ENCODE assay signal across 13 mouse cellular contexts in genomic region chr8:117300188-117300587, GRCm38 (mm10). TPM values are rescaled to one million over a fixed set of nuclear protein-coding genes. Genes with fewer than 3 reads are reported as not detected.
DNase-seq lines count a peak whose midpoint lies in the region; ATAC-seq lines count a peak whose summit lies in the region.
"Had no signal": no experiment of that assay in that cellular context is flagged by ENCODE, and none has a peak within 500 bp of the region (broad histone marks: within the 10 kb centered on the region; RNA-seq: fewer than 3 reads in every experiment).

No protein-coding gene starts in this region.

- intact Hi-C loops in left cerebral cortex, postnatal 10 days (cut with DNase I): no loop called here

- H3K27ac ChIP-seq in forebrain, embryonic 13.5 days: peak overlapping the region; percentile 44; the same call in 1 of the 2 replicates
- no peak overlapping the region for H3K27ac ChIP-seq in forebrain, embryonic 11.5 days (ENCODE audit: low read depth, low read length)
- H3K27ac ChIP-seq in hindbrain, embryonic 16.5 days (ENCODE audit: low read depth, low read length): no peak overlapping the region

- H3K27me3 ChIP-seq in forebrain, embryonic 13.5 days: no peaks in the 10 kb centered on the region
- no peaks in the 10 kb centered on the region for H3K27me3 ChIP-seq in forebrain, embryonic 11.5 days (ENCODE audit: control insufficient read depth, insufficient read depth, low read length)
- H3K27me3 ChIP-seq in hindbrain, embryonic 16.5 days (replicated peaks; ENCODE audit: control insufficient read depth, insufficient read depth, low read length): no peaks in the 10 kb centered on the region

- no peak for DNase-seq in forebrain, embryonic 11.5 days (ENCODE audit: low spot score)
- peak; percentile 37 for DNase-seq in MN1 (ENCODE audit: low spot score)
- peak; percentile 82 to 92 for DNase-seq in kidney, postnatal 25 days
- DNase-seq in left cerebral cortex, postnatal 10 days (ENCODE audit: extremely low spot score in 1 of 2, low spot score in 2 of 2): no peak
- no peak for DNase-seq in cerebellum, postnatal 25 days
- DNase-seq in adrenal gland, postnatal 10 days: no peak
- DNase-seq: cerebellum, adult 8-10 months; layer of hippocampus, adult 9-11 months; left cerebral cortex, postnatal 4 days; lung, postnatal 14 days; thymus, postnatal 14 days had no signal

- peaks cover 50% of the 10 kb centered on the region for H3K4me1 ChIP-seq in forebrain, embryonic 13.5 days
- H3K4me1 ChIP-seq in forebrain, embryonic 11.5 days (replicated peaks; ENCODE audit: control insufficient read depth, insufficient read depth, low read length): no peaks in the 10 kb centered on the region
- peaks cover 44% of the 10 kb centered on the region for H3K4me1 ChIP-seq in hindbrain, embryonic 16.5 days (ENCODE audit: control insufficient read depth, insufficient read depth, low read depth, low read length)

- 81% methylated on average over 7 of the region's 7 CpGs for WGBS in forebrain, embryonic 13.5 days
- WGBS in forebrain, embryonic 11.5 days: 88% methylated on average over 7 of the region's 7 CpGs
- WGBS in hindbrain, embryonic 16.5 days: 46% methylated on average over 7 of the region's 7 CpGs

- no peak overlapping the region for H3K4me2 ChIP-seq in forebrain, embryonic 13.5 days
- no peak overlapping the region for H3K4me2 ChIP-seq in forebrain, embryonic 11.5 days (ENCODE audit: low read depth, low read length, severe bottlenecking)
- no peak overlapping the region for H3K4me2 ChIP-seq in hindbrain, embryonic 16.5 days (ENCODE audit: low read length)

- no peak overlapping the region for H3K4me3 ChIP-seq in forebrain, embryonic 13.5 days
- H3K4me3 ChIP-seq in forebrain, embryonic 11.5 days (ENCODE audit: low read depth, low read length): no peak overlapping the region
- no peak overlapping the region for H3K4me3 ChIP-seq in hindbrain, embryonic 16.5 days (ENCODE audit: low read length)

- no peaks in the 10 kb centered on the region for H3K9me3 ChIP-seq in forebrain, embryonic 13.5 days (replicated peaks)
- no peaks in the 10 kb centered on the region for H3K9me3 ChIP-seq in forebrain, embryonic 11.5 days (ENCODE audit: control insufficient read depth, low read length)
- H3K9me3 ChIP-seq in hindbrain, embryonic 16.5 days (ENCODE audit: control insufficient read depth, low read length): no peaks in the 10 kb centered on the region

- no peak for ATAC-seq in forebrain, embryonic 13.5 days
- no peak for ATAC-seq in forebrain, embryonic 11.5 days (replicated peaks; ENCODE audit: low FRiP score)
- ATAC-seq in hindbrain, embryonic 16.5 days: 0 out of 2 replicates have a peak, but pooled peaks have one; percentile 4

- 0 out of 2 replicates have a peak, but pooled peaks cover 3% of the 10 kb centered on the region for H3K36me3 ChIP-seq in forebrain, embryonic 13.5 days (ENCODE audit: poor library complexity, severe bottlenecking)
- H3K36me3 ChIP-seq in forebrain, embryonic 11.5 days (ENCODE audit: control insufficient read depth, insufficient read depth, low read length): no peaks in the 10 kb centered on the region
- H3K36me3 ChIP-seq in hindbrain, embryonic 16.5 days (ENCODE audit: control insufficient read depth, insufficient read depth, low read length): no peaks in the 10 kb centered on the region

- H3K9ac ChIP-seq in forebrain, embryonic 13.5 days: no peak overlapping the region
- H3K9ac ChIP-seq in forebrain, embryonic 11.5 days (ENCODE audit: low read length): no peak overlapping the region
- no peak overlapping the region for H3K9ac ChIP-seq in hindbrain, embryonic 16.5 days (ENCODE audit: low read depth, low read length)

RNA-seq across cellular contexts. Expression of gene Cmip, which starts 43.3 kb away (rescaled TPM):
- polyA plus RNA-seq in forebrain, embryonic 13.5 days (2015; fragmentation: Nextera tagmentation; extraction: Ambion mirVana): 39.0 and 45.4 TPM in 2 replicates
- 30.5 and 32.1 TPM in 2 replicates for polyA plus RNA-seq in forebrain, embryonic 11.5 days (2014; fragmentation: Nextera tagmentation; extraction: Ambion mirVana)
- polyA plus RNA-seq in hindbrain, embryonic 16.5 days (2015; fragmentation: Nextera tagmentation; extraction: Ambion mirVana): 136 and 143 TPM in 2 replicates
- total RNA-seq in left cerebral cortex, postnatal 10 days (2021): 100 to 1,000 TPM; 369 to 379 TPM
- 10 to 100 TPM; 77.7 to 82.3 TPM for total RNA-seq in adrenal gland, postnatal 10 days (2021)

Comparison
In these comparisons a context has a peak if more than half of its experiments do, and no peak if none do; other contexts are left out.
1. DNase-seq: peak in MN1 (single experiment) and kidney, postnatal 25 days (2 of 2); none in forebrain, embryonic 11.5 days (single experiment), left cerebral cortex, postnatal 10 days (0 of 2), cerebellum, postnatal 25 days (0 of 2) and adrenal gland, postnatal 10 days (single experiment).